Mouse (Mus musculus) liver, postnatal 0 days (tissue): Measurements from ENCODE around the gene Srgap1.

Experiments
- CTCF ChIP-seq: sonication (generic); IDR thresholded peaks from 2 replicates; pipeline ENCODE4 v1.5.1; 2016; ENCODE audit warnings: antibody characterized with exemption, low read depth
- EP300 ChIP-seq: IDR thresholded peaks from 2 replicates; pipeline ENCODE4 v1.6.1; 2016; ENCODE audit warnings: antibody characterized with exemption, low read depth, mild to moderate bottlenecking

GRCm38 (mm10) chr10:121926094-121926493, 121.0 kb downstream of the Srgap1 start:
- TF ChIP-seq CTCF (no peak), EP300 (no peak)
